ENCODE assay signal across 8 mouse cellular contexts in genomic region chr11:58171459-58172091, GRCm38 (mm10). TPM values are rescaled to one million over a fixed set of nuclear protein-coding genes. Genes with fewer than 3 reads are reported as not detected.
DNase-seq lines count a peak whose midpoint lies in the region; ATAC-seq and TF ChIP-seq lines count a peak whose summit lies in the region.

Gene Mrpl22 (plus strand): TSS chr11:58171661.

- POLR2A ChIA-PET in Patski (lab: Charles Lee), result interaction anchor here (0.8 kb wide), 1 partner anchor 219 kb away, joined by 4 read pairs; no protein-coding TSS in a partner anchor

- no peaks in the 10 kb centered on the region for H3K27me3 ChIP-seq in Patski
- H3K27me3 ChIP-seq in hindbrain, embryonic 13.5 days, result no peaks in the 10 kb centered on the region

- CTCF ChIA-PET in Patski (lab: Charles Lee), result no interaction called here

- peak; percentile 79 for DNase-seq in Patski (ENCODE audit: low read depth, low spot score)
- peak; percentile 97 to 98 for DNase-seq in cerebellum, postnatal 14 days
- peak; percentile 89 to 95 for DNase-seq in frontal cortex, postnatal 14 days (ENCODE audit: low spot score in 2 of 2)
- DNase-seq in layer of hippocampus, postnatal 25 days (ENCODE audit: extremely low spot score in 1 of 2, low spot score in 1 of 2), result peak; percentile 87 to 96
- peak; percentile 97 for DNase-seq in lung, postnatal 25 days (ENCODE audit: low spot score)
- peak; percentile 98 for DNase-seq in retina, embryonic 14.5 days (ENCODE audit: low spot score)
- peak; percentile 98 for DNase-seq in thymus, postnatal 4 days

- in situ Hi-C loops in Patski (cut with MboI; ENCODE audit: low pct_unique_long_range_greater_than_20kb), result no loop called here

- 1% methylated on average over 34 of the region's 34 CpGs for WGBS in hindbrain, embryonic 13.5 days

- no peak for TF ChIP-seq CTCF in Patski (IDR thresholded peaks at IDR 0.05)

- H3K4me3 ChIP-seq in hindbrain, embryonic 13.5 days, result peak within 1 kb of the TSS; percentile 79

- peak; percentile 45 for ATAC-seq in Patski
- peak; percentile 81 for ATAC-seq in hindbrain, embryonic 13.5 days (ENCODE audit: low FRiP score)

- peaks cover 34% of the 10 kb centered on the region for H3K36me3 ChIP-seq in hindbrain, embryonic 13.5 days

- H3K4me2 ChIP-seq in hindbrain, embryonic 13.5 days, result peak within 1 kb of the TSS; percentile 86

- H3K27ac ChIP-seq in hindbrain, embryonic 13.5 days, result peak within 1 kb of the TSS; percentile 78

- peaks cover 26% of the 10 kb centered on the region for H3K4me1 ChIP-seq in hindbrain, embryonic 13.5 days (replicated peaks)

- H3K9me3 ChIP-seq in hindbrain, embryonic 13.5 days, result no peaks in the 10 kb centered on the region

- peak within 1 kb of the TSS; percentile 82 for H3K9ac ChIP-seq in hindbrain, embryonic 13.5 days

RNA-seq across cellular contexts. Expression of gene Mrpl22, which starts in this region (rescaled TPM):
- polyA plus RNA-seq in Patski (2021), result 56.1 TPM
- polyA plus RNA-seq in hindbrain, embryonic 13.5 days (2015; fragmentation: Nextera tagmentation; extraction: Ambion mirVana), result 104 and 108 TPM in 2 replicates
- 10 to 100 TPM; 28.3 to 34.8 TPM for total RNA-seq in layer of hippocampus, postnatal 25 days (2021)

Comparison
In these comparisons a context has a peak if more than half of its experiments do, and no peak if none do; other contexts are left out.
1. Peak in every context shown above with its lines: DNase-seq, ATAC-seq, H3K4me3 ChIP-seq and H3K27ac ChIP-seq.